Mouse (Mus musculus) bone marrow, adult 2 months (tissue): ENCODE data around the gene Ankrd33b.

ENCODE experiments used
- CTCF ChIP-seq: fragments of 200-500 bp; IDR thresholded peaks from 2 replicates; pipeline ENCODE4 v1.5.1; 2011; ENCODE audit warnings: low read length, control low read depth; ENCODE audit not compliant: control insufficient read depth, insufficient read depth
- POLR2A ChIP-seq: fragments of 200-500 bp; IDR thresholded peaks from 2 replicates; pipeline ENCODE4 v1.6.1; 2011; ENCODE audit warnings: low read depth, mild to moderate bottlenecking, control low read depth, low read length, borderline replicate concordance; ENCODE audit not compliant: control insufficient read depth

DNA sequence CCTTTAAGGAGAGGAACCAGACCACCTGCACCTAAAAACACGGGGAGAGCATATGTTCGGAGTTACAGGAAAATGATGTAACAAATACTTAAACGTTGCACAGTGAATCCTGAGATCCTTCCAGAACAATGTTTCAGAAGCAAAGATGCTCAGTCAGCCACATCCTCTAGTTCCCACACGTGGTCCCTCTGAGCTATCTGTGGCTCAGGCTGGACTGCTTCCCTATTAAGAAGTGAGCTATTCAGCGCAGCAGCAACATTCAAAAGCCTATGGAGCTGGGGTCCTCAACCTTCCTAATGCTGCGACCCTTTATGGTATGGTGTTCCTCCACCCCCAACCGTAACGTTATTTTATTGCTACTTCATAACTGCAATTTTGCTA lies 3.6 kb downstream of the Ankrd33b start:
- TF ChIP-seq CTCF (no peak), POLR2A (no peak)
